Mouse (Mus musculus) lung, postnatal 36 days (tissue): Measurements from ENCODE around the gene Coro1c.

Experiments used
- DNase-seq: peaks from one replicate; pipeline ENCODE4 v3.0.0; 2022; ENCODE audit warnings: mixed read lengths

The Coro1c gene

GRCm38 (mm10) chr5:113921310-113922166 is 13.0 kb upstream of the Coro1c start:
- peak; percentile 49 for DNase-seq

DNA sequence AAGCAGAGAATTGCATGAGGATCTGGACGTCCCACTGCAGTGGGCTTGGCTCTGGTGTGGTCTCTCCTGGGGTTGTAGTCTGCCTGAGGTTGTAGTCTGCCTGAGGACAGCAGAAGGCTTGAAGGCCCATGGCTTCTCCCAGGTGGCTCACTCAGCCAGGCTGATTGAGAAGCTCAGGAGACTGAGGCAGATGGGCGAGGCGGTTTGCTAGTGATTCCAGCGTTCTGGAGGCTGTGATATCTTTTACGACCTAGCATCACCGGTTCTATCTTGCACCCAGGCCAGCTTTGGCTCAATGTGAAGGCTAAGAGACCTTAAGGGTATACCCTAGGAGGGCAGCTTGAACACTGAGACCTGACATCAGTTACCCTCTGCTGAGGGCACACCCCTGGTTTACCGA is 10.5 kb upstream of the Coro1c start:
- no peak for DNase-seq

GRCm38 (mm10) chr5:113918654-113919053 is 10.1 kb upstream of the Coro1c start:
- peak; percentile 79 for DNase-seq

DNA sequence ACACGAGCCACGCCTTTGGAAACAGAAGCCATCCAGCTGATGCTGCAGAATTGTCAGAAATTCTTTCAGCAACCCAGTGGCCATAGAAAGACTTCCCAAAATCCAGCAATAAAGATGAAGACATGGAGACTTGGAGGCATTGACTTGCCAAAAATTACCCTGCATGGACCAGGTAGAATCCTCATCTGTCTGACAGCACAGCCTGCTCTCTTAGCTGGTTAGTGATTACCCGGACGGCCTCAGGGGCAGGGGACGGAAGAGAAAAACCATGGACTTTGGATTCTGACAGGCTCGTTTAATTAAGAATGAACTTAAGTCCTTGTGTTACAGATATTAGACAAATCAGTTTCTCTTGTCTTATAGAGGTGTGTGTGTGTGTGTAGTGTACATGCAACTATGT is 2.1 kb upstream of the Coro1c start:
- no peak for DNase-seq

- DNase-seq: peak; percentile 63
Measured at GRCm38 (mm10) chr5:113910065-113910701, 1.6 kb upstream of the Coro1c start.

DNA sequence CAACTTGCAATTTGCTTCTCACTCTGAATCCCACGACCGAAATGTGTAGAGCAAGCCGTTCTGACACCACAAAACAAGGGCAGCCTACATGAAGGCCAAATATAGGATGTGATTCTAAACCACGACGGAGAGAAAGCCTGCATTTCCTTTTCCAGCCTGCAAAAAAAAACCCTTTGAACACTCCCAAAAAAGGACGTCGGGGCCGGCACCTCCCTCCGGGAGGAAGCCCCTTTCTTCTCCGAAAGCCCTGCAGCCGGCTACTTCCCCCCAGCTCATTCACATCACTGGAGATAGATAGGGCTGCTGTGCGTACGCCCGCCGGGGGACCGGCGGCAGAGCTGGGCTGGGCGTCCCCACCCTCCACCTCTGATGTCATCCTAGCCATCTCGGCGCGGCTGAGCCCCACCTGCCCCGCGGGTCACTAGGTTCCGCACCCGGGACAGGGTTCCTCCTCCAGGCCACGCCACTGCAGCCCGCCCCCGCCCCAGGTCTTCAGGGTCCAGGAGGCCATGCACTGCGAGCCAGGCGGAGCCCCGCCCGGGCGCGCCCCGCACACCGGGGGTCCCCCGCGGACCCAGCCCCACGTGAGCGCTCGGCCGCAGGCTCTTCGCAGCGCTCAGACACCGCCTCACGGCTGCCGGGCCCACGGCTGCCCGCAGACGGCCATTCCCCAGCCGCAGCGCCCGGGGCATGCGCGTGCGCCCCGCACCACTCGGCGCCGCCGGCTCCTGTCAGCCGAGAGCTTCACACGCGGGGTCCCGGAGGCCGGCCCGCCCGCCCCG is 581 bp downstream of the Coro1c start:
- DNase-seq: peak; percentile 78

DNA sequence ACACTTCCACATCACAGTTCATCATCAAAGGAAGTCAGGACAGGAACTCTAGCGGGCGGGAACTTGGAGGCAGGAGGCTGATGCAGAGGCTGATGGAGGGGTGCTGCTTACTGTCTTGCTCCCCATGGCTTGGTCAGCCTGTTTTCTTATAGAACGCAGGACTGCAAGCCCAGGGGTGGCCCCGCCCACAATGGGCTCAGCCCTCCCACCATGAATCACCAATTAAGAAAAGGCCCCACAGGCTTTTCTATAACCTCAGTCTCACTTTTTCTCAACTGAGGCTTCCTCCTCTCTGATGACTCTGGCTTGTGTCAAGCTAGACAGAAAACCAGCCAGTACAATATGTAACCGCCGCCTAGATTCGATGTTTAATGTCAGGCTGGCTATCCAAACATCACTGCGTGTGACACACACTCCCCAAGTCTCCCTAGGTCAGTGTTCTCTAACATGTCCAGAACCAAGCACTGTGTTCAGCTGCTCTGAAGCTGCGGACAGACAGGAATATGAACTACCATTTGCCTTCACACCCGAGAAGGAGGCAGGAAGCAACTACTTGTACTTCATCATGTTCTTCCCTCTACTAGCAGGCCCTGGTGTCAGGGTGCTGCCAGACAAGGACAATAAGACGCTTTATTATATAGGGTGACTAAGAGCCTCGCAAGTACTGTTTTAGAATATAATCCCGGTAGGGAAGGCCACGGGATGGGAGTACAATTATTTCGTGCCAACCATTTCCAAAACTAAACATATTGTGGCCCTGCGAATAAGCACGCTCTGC is 1.4 kb downstream of the Coro1c start:
- DNase-seq: peak; percentile 78

DNA sequence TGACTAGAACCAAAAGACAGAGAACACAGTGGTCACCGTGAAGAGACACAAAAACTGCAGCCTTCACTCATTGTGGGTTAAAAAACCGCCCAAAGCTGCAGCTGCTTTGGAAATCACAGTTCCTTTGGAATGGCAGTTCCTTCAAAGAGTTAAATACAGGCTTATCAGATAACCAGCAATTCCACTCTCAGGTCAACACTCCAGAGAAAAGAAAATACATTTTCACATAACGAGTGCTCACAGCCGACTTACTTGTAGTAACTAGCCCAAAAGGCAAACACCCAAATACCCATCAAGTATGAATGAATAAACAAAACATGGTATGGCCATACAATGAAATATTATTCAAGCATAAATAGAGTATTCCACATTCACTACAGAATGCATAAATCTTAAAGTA is 3.6 kb downstream of the Coro1c start:
- DNase-seq: no peak

GRCm38 (mm10) chr5:113902983-113903382 is 5.6 kb downstream of the Coro1c start:
- DNase-seq: no peak

- no peak for DNase-seq
Measured at GRCm38 (mm10) chr5:113902017-113902416, 6.5 kb downstream of the Coro1c start.

GRCm38 (mm10) chr5:113901074-113901571 is 7.4 kb downstream of the Coro1c start:
- DNase-seq: peak; percentile 74

GRCm38 (mm10) chr5:113899543-113899942 is 9.0 kb downstream of the Coro1c start:
- DNase-seq: no peak

- DNase-seq: no peak
Measured at GRCm38 (mm10) chr5:113892005-113892404, 16.6 kb downstream of the Coro1c start.

DNA sequence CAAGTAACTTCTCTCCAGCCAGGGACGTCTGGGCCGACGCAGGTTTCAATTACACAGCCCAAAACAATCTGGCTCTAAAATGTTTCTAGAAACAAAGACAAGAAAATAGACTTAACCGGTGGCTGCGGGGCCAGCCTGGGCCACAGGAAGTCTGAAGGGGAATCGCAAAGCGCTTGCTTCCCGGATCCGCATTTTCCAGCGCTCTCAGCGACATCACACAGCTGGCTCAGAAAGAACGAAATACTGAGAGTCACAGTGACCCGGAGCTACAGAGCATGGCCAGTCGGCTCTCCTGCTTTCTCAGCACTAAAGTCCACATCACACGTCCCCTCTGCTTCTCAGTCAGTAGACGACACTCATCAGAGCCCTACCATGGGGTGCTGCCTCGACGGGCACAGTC is 17.7 kb downstream of the Coro1c start:
- DNase-seq: no peak

GRCm38 (mm10) chr5:113889912-113890311 is 18.6 kb downstream of the Coro1c start:
- no peak for DNase-seq

DNA sequence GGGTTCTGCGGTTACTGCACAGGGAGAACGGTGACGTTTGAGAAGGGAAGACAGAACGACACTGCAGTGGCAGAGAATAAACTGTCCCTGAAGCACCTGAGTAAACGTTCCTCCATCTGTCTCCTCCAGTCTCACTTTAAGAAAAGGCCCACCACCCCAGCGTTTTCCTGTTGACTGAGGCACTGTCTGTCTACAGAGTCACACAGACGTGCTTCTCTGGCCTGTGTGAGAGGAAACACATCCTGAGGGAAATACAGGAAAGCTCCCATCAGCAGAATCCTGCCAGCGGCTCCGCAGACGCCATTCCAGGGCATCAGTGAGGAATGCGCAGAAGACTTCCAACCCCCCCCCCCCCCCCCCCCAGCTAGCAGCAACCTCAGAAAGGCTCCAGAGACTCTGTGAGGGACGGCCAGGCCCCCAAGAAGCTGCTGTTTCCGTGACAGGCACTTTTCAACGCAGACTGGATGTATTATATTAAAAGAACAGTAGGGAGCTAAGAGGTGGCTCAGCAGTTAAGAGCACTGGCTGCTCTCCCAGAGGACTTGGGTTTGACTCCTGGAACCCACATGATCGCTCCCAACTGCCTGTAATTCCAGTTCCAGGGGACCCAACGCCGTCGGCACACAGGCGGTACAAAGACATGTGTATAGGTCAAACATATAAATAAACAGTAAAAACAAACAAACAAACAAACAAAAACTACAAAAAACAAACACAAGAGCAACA is 19.2 kb downstream of the Coro1c start:
- DNase-seq: no peak

DNA sequence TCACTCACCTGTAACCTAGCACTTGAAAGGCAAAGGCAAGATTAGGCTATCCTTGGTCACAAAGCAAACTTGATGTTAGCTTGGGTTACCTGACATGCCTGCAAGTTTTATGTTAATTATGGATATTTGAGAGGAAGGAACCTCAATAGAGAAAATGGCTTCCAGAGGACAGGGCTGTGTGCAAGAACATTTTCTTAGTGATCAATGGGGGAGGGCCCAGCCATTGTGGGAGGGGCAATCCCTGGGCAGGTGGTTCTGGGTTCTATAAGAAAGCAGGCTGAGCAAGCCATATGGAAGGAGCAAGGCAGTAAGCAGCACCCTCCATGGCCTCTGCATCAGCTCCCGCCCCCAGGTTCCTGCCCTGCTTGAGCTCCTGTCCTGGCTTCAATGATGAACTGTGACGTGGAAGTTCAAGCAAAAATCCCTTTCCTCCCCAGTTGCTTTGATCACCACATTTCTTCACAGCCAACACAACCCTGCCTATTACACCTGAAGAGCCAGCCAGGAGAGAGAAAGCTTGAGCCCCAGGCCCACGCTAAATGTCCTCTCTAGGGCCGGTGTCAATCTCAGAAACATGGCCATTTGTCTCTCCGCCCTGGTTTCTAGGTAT is 20.3 kb downstream of the Coro1c start:
- no peak for DNase-seq

GRCm38 (mm10) chr5:113887132-113887531 is 21.4 kb downstream of the Coro1c start:
- DNase-seq: peak; percentile 76

GRCm38 (mm10) chr5:113885623-113886022 is 22.9 kb downstream of the Coro1c start:
- DNase-seq: no peak

DNA sequence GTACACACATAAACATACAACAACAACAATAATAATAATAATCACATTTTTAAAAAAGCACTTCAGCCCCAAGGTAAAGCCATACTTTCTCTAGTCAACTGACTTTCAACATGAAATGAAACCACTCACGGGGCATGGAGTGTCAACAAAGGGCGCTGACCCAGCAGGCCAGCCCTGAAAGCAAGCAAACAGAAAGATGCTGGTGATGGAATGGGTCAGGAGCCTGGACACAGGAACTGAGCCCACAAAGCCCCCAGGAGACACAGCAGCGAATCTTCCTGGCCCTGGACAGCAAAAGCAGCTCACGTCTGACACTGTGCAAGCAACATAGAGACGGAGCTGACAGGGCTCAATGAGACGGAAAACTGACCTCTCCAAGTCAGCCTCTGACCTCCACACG is 23.8 kb downstream of the Coro1c start:
- no peak for DNase-seq

GRCm38 (mm10) chr5:113883384-113883771 is 25.2 kb downstream of the Coro1c start:
- no peak for DNase-seq
